Mouse (Mus musculus) midbrain, embryonic 10.5 days (tissue): ENCODE data around the gene Olfr161. TPM values are rescaled to one million over a fixed set of nuclear protein-coding genes. Genes with fewer than 3 reads are reported as not detected.
"Not testable (repeated sequence)": the region's sequence is repeated elsewhere in the genome, so short reads cannot be mapped to it uniquely, and the experiment has no call there.

Experiments used
- DNase-seq: peaks from one replicate; pipeline ENCODE4 v3.0.0-alpha.2; 2017; ENCODE audit warnings: low spot score
- H3K27ac ChIP-seq: fragments of 300-500 bp; sonication (generic); replicated peaks from 2 replicates; pipeline ENCODE4 v1.5.1; 2016; ENCODE audit warnings: mild to moderate bottlenecking
- H3K27me3 ChIP-seq: fragments of 300-500 bp; sonication (generic); 2 replicates; pipeline ENCODE4 v1.6.1; 2016; ENCODE audit warnings: low read depth, mild to moderate bottlenecking; ENCODE audit not compliant: poor library complexity, severe bottlenecking
- H3K36me3 ChIP-seq: fragments of 300-500 bp; sonication (generic); 2 replicates; pipeline ENCODE4 v1.6.1; 2016; ENCODE audit warnings: mild to moderate bottlenecking, moderate library complexity
- H3K4me1 ChIP-seq: fragments of 300-500 bp; sonication (generic); 2 replicates; pipeline ENCODE4 v1.6.1; 2016
- H3K4me3 ChIP-seq: fragments of 300-500 bp; sonication (generic); 2 replicates; pipeline ENCODE4 v1.5.1; 2016; ENCODE audit warnings: mild to moderate bottlenecking, moderate library complexity
- H3K9me3 ChIP-seq: fragments of 300-500 bp; sonication (generic); replicated peaks from 2 replicates; pipeline ENCODE4 v1.6.1; 2016; ENCODE audit warnings: mild to moderate bottlenecking
- WGBS: fragments of 180-500 bp; shearing (Covaris S2); methylation state at CpG from one replicate; pipeline ENCODE4 v1.1.7; 2016; 5-methylcytosine and 5-hydroxymethylcytosine counted together
- polyA plus RNA-seq: library from polyadenylated mRNA; unstranded; fragments of >200 nt; fragmentation: Nextera tagmentation; extraction: Ambion mirVana; gene quantifications from 2 replicates; pipeline ENCODE4 v1.2.1, GENCODE M21; 2016

Gene Olfr161
- polyA plus RNA-seq = not detected in 2 replicates

DNA sequence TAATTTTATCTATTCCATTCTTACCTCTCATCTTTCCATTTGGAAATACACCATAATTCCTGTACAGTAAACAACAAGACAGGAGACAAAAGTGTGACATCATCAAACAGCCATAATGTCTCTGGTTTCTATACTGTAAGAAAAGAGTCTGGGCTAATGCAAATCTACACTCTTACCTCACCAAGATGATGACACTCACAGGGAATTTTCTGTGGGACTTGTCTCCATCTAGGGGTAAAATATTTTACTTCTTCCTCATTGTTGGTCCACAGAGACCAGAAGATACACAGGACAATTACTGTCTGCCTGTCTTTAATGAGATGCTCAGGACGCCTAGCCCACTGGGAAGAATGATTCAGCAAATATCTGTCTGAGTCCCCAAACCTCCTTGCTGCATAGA lies at the start of gene Olfr161:
TSS of gene Olfr161 (plus strand) at position 352 of the 400 bp plus-strand sequence.
- no peaks in the 10 kb centered on the region for H3K27me3 ChIP-seq
- no peaks in the 10 kb centered on the region for H3K4me1 ChIP-seq
- H3K36me3 ChIP-seq = no peaks in the 10 kb centered on the region
- DNase-seq = no peak
- H3K9me3 ChIP-seq = peaks cover 61% of the 10 kb centered on the region
- no peak within 1 kb of the TSS for H3K27ac ChIP-seq
- 77% methylated on average over 1 of the region's 1 CpGs for WGBS
- no peak within 1 kb of the TSS for H3K4me3 ChIP-seq

DNA sequence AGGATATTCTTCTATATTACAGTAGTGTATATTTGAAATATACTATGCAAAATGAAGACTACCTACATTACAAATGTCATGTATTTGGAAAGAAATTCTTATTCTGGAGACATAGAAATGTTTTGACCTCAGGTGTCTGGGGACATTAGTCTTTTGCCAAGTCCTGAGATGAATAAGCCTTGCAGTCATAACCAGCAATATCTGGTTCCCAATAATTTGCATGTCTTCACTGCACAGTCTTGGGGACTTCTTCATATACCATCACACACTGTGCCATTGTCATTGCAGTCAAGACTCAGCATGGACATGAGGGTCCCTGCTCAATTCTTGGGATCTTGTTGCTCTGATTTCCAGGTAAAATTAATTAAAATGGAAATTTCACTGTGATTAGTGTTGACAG lies 27.3 kb upstream of the Olfr161 start:
- no peaks in the 10 kb centered on the region for H3K27me3 ChIP-seq
- no peak overlapping the region for H3K4me3 ChIP-seq
- no peaks in the 10 kb centered on the region for H3K36me3 ChIP-seq
- H3K9me3 ChIP-seq = peaks cover 40% of the 10 kb centered on the region
- no peak overlapping the region for H3K27ac ChIP-seq
- no peaks in the 10 kb centered on the region for H3K4me1 ChIP-seq
- no peak for DNase-seq

DNA sequence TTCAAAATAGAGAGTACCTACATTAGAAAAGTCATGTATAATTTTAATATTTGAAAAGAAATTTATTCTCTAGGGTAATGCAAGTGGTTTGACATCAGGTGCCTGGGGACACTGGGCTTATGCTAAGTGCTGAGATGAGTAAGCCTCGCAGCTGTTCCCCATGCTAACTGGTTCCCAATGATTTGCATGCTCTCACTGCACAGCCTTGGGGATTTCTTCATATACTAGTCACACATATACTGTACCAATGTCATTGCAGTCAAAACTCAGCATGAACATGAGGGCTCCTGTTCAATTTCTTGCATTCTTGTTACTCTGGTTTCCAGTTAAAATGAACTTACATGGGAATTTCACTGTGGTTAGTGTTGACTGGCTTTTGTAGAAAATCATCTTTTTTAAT lies 13.2 kb upstream of the Olfr161 start:
- peaks cover 29% of the 10 kb centered on the region for H3K9me3 ChIP-seq
- H3K4me3 ChIP-seq, DNase-seq, H3K4me1 ChIP-seq, H3K27ac ChIP-seq, H3K27me3 ChIP-seq, H3K36me3 ChIP-seq: not testable (repeated sequence)
- WGBS = 76% methylated on average over 1 of the region's 1 CpGs

DNA sequence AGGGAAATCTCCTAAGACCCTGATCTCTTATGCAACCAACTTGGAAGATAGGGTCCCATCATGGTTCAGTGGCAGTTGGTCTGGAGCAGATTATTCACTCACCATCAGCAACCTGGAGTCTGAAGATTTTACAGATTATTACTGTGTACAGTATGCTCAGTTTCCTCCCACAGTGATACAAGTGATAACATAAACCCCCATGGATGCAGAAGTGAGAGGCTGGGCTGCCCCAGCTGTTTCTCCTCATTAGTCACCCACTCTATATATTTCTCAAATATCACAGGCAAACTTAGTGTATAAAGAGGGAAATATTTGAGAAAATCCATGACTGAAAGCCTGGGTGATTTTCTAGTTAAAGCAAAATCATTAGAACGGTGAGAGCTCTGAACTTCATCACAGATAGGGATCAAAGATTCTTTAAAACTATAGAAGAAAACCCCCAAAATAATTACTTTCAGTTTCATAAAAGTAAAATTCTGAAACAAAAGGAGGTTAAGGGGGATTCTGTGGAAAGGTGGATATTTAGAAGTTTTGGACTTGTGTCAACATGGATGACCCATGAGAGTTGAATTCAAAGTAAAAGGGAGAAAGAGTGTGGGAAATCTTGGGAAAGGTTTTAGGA lies 12.5 kb upstream of the Olfr161 start:
- peaks cover 34% of the 10 kb centered on the region for H3K9me3 ChIP-seq
- 81% methylated on average over 1 of the region's 1 CpGs for WGBS
- not testable (repeated sequence) for H3K27ac ChIP-seq, DNase-seq, H3K36me3 ChIP-seq, H3K27me3 ChIP-seq, H3K4me1 ChIP-seq, H3K4me3 ChIP-seq

DNA sequence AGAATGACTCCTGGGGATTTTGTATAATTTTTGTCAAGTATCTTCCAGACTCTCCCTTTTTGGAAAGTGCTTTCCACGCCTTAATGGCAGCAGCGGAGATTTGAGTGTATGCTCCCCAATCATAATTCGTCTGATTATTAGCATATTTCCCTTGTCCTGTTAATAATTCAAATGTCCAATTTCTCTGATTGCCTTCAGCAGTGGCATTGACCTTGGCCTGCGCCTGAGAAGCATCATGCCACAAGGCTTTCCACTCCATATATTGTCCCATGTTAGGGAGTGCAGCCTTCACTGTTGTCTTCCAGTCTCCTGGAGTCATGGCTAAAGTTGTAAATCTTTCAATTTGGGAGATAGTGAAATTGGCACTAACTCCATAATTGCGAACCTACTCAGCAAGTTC lies 40.5 kb downstream of the Olfr161 start:
- peaks cover 18% of the 10 kb centered on the region for H3K36me3 ChIP-seq

DNA sequence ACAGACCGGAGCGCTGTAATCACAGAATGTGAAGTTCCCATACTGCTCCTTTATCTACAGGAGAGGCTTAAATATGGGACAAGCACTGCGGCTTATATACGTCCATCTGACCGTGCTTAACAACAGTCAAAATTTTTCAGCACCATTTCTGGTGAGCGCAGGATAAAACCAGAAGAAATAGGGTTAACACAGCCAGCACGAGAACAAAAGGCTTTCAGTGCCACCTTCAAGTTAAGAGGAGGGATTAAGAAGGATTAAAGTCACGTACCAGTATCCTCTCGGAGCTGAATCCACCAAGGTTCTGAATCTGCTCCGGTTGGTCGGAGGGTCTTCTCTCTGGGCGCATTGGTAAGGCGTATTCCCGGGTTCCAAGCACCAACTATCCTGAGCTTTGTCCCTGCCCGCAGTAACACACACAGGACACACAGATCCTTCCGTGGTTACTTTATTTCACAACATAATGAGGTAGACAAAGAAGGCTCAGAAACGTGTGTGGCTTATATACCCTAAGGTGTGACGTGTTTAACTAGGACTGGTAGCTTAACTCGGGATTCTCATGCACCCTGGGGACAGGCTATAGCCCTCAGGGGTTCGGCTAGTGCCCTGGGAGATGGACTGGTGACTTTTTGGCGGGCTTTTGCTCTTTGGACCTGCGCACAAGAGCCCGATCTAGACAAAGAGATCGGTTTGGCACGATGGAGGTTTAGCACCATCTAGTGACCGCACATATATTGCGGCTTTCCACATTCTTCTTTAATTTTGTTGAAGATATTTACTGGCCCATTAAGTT lies 41.9 kb downstream of the Olfr161 start:
- not testable (repeated sequence) for H3K27me3 ChIP-seq, H3K36me3 ChIP-seq, H3K4me1 ChIP-seq
- Histone ChIP-seq H3K4me3 (peak overlapping the region; percentile 46), H3K9me3 (peaks cover 26% of the 10 kb centered on the region), H3K27ac (peak overlapping the region; percentile 85)
- peak; percentile 56 for DNase-seq
- 29% methylated on average over 27 of the region's 27 CpGs for WGBS

More for the DNA sequence above, 40.5 kb downstream of the Olfr161 start:
- peaks cover 37% of the 10 kb centered on the region for H3K9me3 ChIP-seq
- H3K27me3 ChIP-seq, H3K27ac ChIP-seq, H3K4me3 ChIP-seq, DNase-seq, H3K4me1 ChIP-seq: not testable (repeated sequence)
- WGBS = 89% methylated on average over 5 of the region's 5 CpGs

Other genes starting within 250 kb of the Olfr161 start
- not detected in 2 replicates for gene Mefv, start 127.1 kb downstream of the Olfr161 start, polyA plus RNA-seq
- gene Zfp263, start 153.1 kb downstream of the Olfr161 start, polyA plus RNA-seq = 49.1 and 54.7 TPM in 2 replicates
- not detected in 2 replicates for gene Olfr15, start 239.8 kb downstream of the Olfr161 start, polyA plus RNA-seq